8 mouse cellular contexts compared by ENCODE assay signal in the genomic region with DNA sequence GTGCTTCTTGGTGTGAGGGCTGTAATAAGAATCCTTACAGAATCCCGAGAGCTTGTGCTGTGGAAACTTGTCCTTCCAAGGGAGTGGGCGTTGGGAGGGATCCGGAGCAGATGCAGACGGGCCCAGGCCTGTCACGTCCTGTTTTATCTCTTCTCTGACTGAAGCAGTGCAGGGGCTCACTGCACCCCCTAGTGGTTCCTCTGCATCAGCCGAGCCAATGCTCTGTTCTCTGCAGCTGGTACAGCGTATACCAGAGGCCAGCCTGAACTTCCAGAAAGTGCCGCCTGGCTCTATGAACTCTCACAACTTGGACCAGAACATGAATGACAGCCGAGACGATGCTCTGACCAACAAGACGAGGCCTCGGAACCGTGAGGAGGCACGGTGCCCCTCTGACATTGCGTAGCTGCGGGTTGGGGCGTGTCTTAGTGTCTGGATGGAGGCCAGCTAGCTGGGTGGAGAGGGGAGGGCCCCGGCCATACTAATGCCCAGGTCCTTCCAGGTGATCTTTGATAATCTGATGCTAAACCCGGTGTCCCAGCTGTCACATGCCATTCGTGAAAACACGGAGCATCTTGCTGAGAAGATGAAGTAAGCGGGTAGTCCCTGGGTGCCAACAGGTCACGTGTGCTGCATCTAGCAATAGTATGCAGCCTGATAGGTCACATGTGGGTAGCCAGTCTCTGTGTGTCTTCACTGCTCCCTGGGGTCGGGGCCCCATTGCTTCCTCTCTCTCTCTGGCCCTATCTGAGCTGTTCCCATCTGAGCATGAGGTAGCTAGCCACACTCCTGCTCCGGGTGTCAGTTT. TPM values are rescaled to one million over a fixed set of nuclear protein-coding genes. Genes with fewer than 3 reads are reported as not detected.
DNase-seq lines count a peak whose midpoint lies in the region; ATAC-seq and TF ChIP-seq lines count a peak whose summit lies in the region.

No protein-coding gene starts in this region.

- H3K4me2 ChIP-seq in heart, embryonic 15.5 days, result peak overlapping the region; percentile 38; the same call in 1 of the 2 replicates
- no peak overlapping the region for H3K4me2 ChIP-seq in liver, embryonic 15.5 days
- H3K4me2 ChIP-seq in neural tube, embryonic 13.5 days, result no peak overlapping the region

- H3K4me3 ChIP-seq in forebrain, embryonic 10.5 days, result no peak overlapping the region
- no peak overlapping the region for H3K4me3 ChIP-seq in heart, embryonic 15.5 days
- no peak overlapping the region for H3K4me3 ChIP-seq in liver, embryonic 15.5 days (replicated peaks)
- no peak overlapping the region for H3K4me3 ChIP-seq in neural tube, embryonic 13.5 days

- peak; percentile 84 for DNase-seq in brain, embryonic 14.5 days (ENCODE audit: low read depth)
- DNase-seq in forebrain, embryonic 10.5 days (ENCODE audit: extremely low spot score, low spot score), result peak; percentile 67
- DNase-seq in kidney, postnatal 25 days, result peak; percentile 83 to 85
- DNase-seq in testis, postnatal 10 days (ENCODE audit: low spot score), result peak; percentile 85

- peaks cover 45% of the 10 kb centered on the region for H3K36me3 ChIP-seq in forebrain, embryonic 10.5 days (replicated peaks)
- peaks cover 12% of the 10 kb centered on the region; the same call in 1 of the 2 replicates for H3K36me3 ChIP-seq in heart, embryonic 15.5 days
- no peaks in the 10 kb centered on the region for H3K36me3 ChIP-seq in liver, embryonic 15.5 days (replicated peaks)
- H3K36me3 ChIP-seq in neural tube, embryonic 13.5 days, result peaks cover 61% of the 10 kb centered on the region

- H3K27ac ChIP-seq in forebrain, embryonic 10.5 days, result peak overlapping the region; percentile 72
- H3K27ac ChIP-seq in heart, embryonic 15.5 days, result peak overlapping the region; percentile 76
- no peak overlapping the region for H3K27ac ChIP-seq in liver, embryonic 15.5 days (replicated peaks)
- H3K27ac ChIP-seq in neural tube, embryonic 13.5 days (replicated peaks), result peak overlapping the region; percentile 49; the same call in 1 of the 2 replicates

- H3K9me3 ChIP-seq in forebrain, embryonic 10.5 days, result no peaks in the 10 kb centered on the region
- no peaks in the 10 kb centered on the region for H3K9me3 ChIP-seq in heart, embryonic 15.5 days (replicated peaks)
- H3K9me3 ChIP-seq in liver, embryonic 15.5 days (replicated peaks), result no peaks in the 10 kb centered on the region
- no peaks in the 10 kb centered on the region for H3K9me3 ChIP-seq in neural tube, embryonic 13.5 days

- H3K9ac ChIP-seq in heart, embryonic 15.5 days, result 0 out of 2 replicates have a peak overlapping the region, but pooled peaks have one; percentile 29
- no peak overlapping the region for H3K9ac ChIP-seq in liver, embryonic 15.5 days
- H3K9ac ChIP-seq in neural tube, embryonic 13.5 days, result peak overlapping the region; percentile 55; the same call in 1 of the 2 replicates

- H3K27me3 ChIP-seq in forebrain, embryonic 10.5 days (ENCODE audit: poor library complexity, severe bottlenecking), result no peaks in the 10 kb centered on the region
- H3K27me3 ChIP-seq in heart, embryonic 15.5 days, result no peaks in the 10 kb centered on the region
- H3K27me3 ChIP-seq in liver, embryonic 15.5 days, result no peaks in the 10 kb centered on the region
- no peaks in the 10 kb centered on the region for H3K27me3 ChIP-seq in neural tube, embryonic 13.5 days

- H3K4me1 ChIP-seq in forebrain, embryonic 10.5 days, result peaks cover 24% of the 10 kb centered on the region
- peaks cover 32% of the 10 kb centered on the region for H3K4me1 ChIP-seq in heart, embryonic 15.5 days (replicated peaks)
- H3K4me1 ChIP-seq in liver, embryonic 15.5 days (replicated peaks), result peaks cover 7% of the 10 kb centered on the region
- H3K4me1 ChIP-seq in neural tube, embryonic 13.5 days (replicated peaks), result peaks cover 21% of the 10 kb centered on the region

- WGBS in forebrain, embryonic 10.5 days, result 67% methylated on average over 25 of the region's 25 CpGs
- WGBS in heart, embryonic 15.5 days, result 38% methylated on average over 25 of the region's 25 CpGs
- WGBS in liver, embryonic 15.5 days (ENCODE audit: insufficient replicate concordance), result 39% methylated on average over 25 of the region's 25 CpGs
- 60% methylated on average over 25 of the region's 25 CpGs for WGBS in neural tube, embryonic 13.5 days

- TF ChIP-seq POLR2A in brain, embryonic 14.5 days (IDR thresholded peaks at IDR 0.05; ENCODE audit: borderline replicate concordance, extremely low read depth, insufficient read depth, insufficient read length, poor library complexity, severe bottlenecking), result no peak

- peak; percentile 93 for ATAC-seq in CD4-positive, CD25-positive, alpha-beta regulatory T cell, adult 4 months
- peak; percentile 76 for ATAC-seq in heart, embryonic 15.5 days (replicated peaks; ENCODE audit: insufficient number of reproducible peaks, insufficient read depth, low FRiP score, low read depth)
- ATAC-seq in liver, embryonic 15.5 days (ENCODE audit: insufficient read depth), result peak; percentile 52
- peak; percentile 63 for ATAC-seq in neural tube, embryonic 13.5 days (ENCODE audit: low read depth)

- TF ChIP-seq CTCF in brain, embryonic 14.5 days (IDR thresholded peaks at IDR 0.05; ENCODE audit: borderline replicate concordance, extremely low read depth, insufficient read depth, insufficient read length), result peak; percentile 89

RNA-seq across cellular contexts. Expression of a gene that starts 17.1 kb away (rescaled TPM):
- polyA plus RNA-seq in CD4-positive, CD25-positive, alpha-beta regulatory T cell, adult 4 months (2017; shearing (Covaris generic)), result 1 to 10 TPM; 1.7 to 7.2 TPM
- 6.5 and 6.8 TPM in 2 replicates for polyA plus RNA-seq in brain, embryonic 14.5 days (2012; rRNA removed)
- polyA plus RNA-seq in forebrain, embryonic 10.5 days (2016; fragmentation: Nextera tagmentation; extraction: Ambion mirVana), result 3.8 and 3.9 TPM in 2 replicates
- polyA plus RNA-seq in heart, embryonic 15.5 days (2015; fragmentation: Nextera tagmentation; extraction: Ambion mirVana), result 7.2 and 34.0 TPM in 2 replicates
- polyA plus RNA-seq in liver, embryonic 15.5 days (2015; fragmentation: Nextera tagmentation; extraction: Ambion mirVana), result 22.4 and 23.3 TPM in 2 replicates
- 6.7 and 8.6 TPM in 2 replicates for polyA plus RNA-seq in neural tube, embryonic 13.5 days (2015; fragmentation: Nextera tagmentation; extraction: Ambion mirVana)

RNA-seq across cellular contexts. Expression of a gene that starts 23.1 kb away (rescaled TPM):
- 1 to 10 TPM; 2.4 to 4.9 TPM for polyA plus RNA-seq in CD4-positive, CD25-positive, alpha-beta regulatory T cell, adult 4 months (2017; shearing (Covaris generic))
- polyA plus RNA-seq in brain, embryonic 14.5 days (2012; rRNA removed), result 48.8 and 82.9 TPM in 2 replicates
- polyA plus RNA-seq in forebrain, embryonic 10.5 days (2016; fragmentation: Nextera tagmentation; extraction: Ambion mirVana), result 5.9 and 7.9 TPM in 2 replicates
- 4.8 and 7.9 TPM in 2 replicates for polyA plus RNA-seq in heart, embryonic 15.5 days (2015; fragmentation: Nextera tagmentation; extraction: Ambion mirVana)
- polyA plus RNA-seq in liver, embryonic 15.5 days (2015; fragmentation: Nextera tagmentation; extraction: Ambion mirVana), result 3.9 and 5.2 TPM in 2 replicates
- polyA plus RNA-seq in neural tube, embryonic 13.5 days (2015; fragmentation: Nextera tagmentation; extraction: Ambion mirVana), result 23.7 and 26.9 TPM in 2 replicates

RNA-seq across cellular contexts. Expression of a gene that starts 59.1 kb away (rescaled TPM):
- polyA plus RNA-seq in CD4-positive, CD25-positive, alpha-beta regulatory T cell, adult 4 months (2017; shearing (Covaris generic)), result not detected
- polyA plus RNA-seq in brain, embryonic 14.5 days (2012; rRNA removed), result 1.1 and 1.6 TPM in 2 replicates
- polyA plus RNA-seq in forebrain, embryonic 10.5 days (2016; fragmentation: Nextera tagmentation; extraction: Ambion mirVana), result 0.05 and 0.11 TPM in 2 replicates
- 2.1 and 2.4 TPM in 2 replicates for polyA plus RNA-seq in heart, embryonic 15.5 days (2015; fragmentation: Nextera tagmentation; extraction: Ambion mirVana)
- polyA plus RNA-seq in liver, embryonic 15.5 days (2015; fragmentation: Nextera tagmentation; extraction: Ambion mirVana), result 0.18 and 0.23 TPM in 2 replicates
- 2.8 and 2.9 TPM in 2 replicates for polyA plus RNA-seq in neural tube, embryonic 13.5 days (2015; fragmentation: Nextera tagmentation; extraction: Ambion mirVana)
